Mouse (Mus musculus) left cerebral cortex, postnatal 4 days (tissue): ENCODE measurements around the gene Jmjd4. TPM values are rescaled to one million over a fixed set of nuclear protein-coding genes. Genes with fewer than 3 reads are reported as not detected.

Experiments used
- DNase-seq: peaks from one replicate; pipeline ENCODE4 v3.0.0-alpha.2; 2022
- intact Hi-C: fragments of 180-260 bp; cut with DNase I; formaldehyde crosslinking; loops from one replicate; pipeline ENCODE4 v1.15.1; 2025
- total RNA-seq, 2 experiments: library from RNA; stranded (reverse); gene quantifications; 2 replicates each; pipeline ENCODE4 v1.2.3; 2021

The Jmjd4 gene
- total RNA-seq = 10 to 100 TPM; 27.4 to 29.6 TPM

DNA sequence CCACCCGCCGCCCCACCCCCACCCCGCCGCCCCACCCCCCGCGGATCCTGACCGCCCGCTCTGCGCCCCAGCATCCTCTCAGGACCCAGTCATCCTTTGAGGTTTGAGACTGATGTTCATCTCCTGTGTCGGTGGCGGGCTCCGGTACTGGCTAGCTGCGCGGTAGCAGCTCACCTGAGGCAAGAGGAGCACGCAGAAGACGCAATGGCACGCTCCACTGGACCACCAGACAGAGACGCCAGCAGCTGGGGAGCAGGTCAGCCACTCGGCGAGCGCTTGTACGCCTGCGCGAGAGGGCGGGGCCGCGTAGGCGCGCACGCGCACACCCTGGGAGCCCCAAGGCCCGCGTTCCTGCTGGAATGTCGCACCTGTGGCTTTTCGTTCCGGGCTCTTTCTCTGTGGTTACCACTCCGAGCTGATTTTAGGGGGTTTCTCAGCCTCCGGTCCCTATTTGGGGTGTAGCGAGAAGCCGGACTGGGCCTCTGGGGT, at the start of gene Jmjd4:
TSS of gene Jmjd4 (plus strand) at position 305 of the 489 bp plus-strand sequence.
- DNase-seq = peak; percentile 93

DNA sequence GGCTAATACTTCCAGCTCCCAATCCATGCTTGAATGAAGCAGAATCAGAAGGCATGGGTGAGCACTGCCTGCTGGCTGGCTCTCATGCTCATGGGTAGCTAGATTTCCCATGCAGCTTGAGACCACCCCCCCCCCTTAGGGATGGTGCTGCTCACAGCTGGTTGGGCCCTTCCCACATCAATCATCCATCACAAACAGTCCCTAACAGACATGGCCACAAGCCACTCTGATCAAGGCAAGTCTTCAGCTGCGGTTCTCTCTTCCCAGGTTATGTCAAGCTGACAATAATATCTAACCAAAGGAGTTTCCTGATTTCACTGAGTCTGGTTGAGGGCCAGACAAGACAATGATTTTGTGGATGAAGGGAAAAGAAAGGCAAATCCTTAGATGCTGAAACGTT, 49.0 kb upstream of the Jmjd4 start:
- DNase-seq = no peak
- intact Hi-C loops = no loop called here

More for the DNA sequence above, at the start of gene Jmjd4:
- intact Hi-C loops = no loop called here

DNA sequence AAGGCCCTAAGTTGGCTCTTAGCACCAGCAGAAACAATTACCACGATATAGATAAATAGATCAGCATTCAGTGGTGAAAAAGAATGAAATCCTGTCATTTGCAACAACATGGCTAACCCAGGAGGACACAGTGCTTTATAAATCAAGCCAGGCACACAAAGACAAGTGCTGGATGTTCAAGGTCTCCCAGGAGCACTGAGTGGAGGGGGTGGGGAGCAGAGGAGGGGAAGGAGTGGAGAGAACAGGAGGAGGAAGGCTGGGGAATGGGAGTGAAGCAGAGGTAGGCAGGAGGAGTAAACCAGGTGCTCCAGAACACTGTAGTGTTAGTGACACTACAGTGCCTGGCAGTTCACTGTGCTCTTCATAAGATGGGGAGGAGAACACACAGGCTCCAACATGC, 44.1 kb upstream of the Jmjd4 start:
- intact Hi-C loops = no loop called here
- no peak for DNase-seq

DNA sequence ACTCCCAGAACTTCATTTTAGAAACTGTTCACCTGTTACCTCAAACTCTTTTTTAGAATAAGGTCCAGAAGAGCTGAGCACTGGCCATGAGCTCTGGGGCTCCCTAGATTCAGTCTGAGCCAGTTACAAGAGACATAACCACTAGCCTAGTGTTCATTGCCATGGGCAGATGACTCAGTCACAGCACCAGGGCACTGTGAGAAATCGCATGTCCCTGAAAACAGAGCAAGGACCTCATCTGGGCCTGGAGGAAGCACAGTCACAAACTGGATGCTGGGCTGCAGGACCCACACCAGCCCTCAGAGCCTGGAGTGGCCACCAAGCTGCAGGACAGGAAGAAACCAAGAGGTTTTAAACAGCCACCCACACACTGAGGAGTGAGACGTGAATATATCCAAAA, 39.0 kb upstream of the Jmjd4 start:
- DNase-seq = no peak
- intact Hi-C loops = no loop called here

DNA sequence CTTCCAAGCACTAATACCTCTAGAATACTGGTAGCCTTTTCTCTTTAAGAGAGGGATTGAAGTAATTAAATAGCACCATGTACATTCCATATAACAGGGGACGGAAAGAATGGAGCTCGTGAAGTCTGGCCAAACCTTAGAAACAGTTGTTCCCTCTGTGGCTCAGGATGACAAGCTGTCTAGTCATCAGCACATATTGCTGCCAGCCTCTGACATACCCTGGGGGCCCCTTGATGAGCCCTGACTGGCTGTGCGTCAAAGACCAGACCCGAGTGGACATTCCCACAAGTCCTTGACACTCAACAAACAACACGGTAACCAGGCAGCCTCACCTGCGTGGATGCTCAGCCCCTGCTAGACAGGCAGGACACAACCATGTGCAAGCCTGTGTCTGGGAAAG, 37.8 kb upstream of the Jmjd4 start:
- intact Hi-C loops = no loop called here
- no peak for DNase-seq

DNA sequence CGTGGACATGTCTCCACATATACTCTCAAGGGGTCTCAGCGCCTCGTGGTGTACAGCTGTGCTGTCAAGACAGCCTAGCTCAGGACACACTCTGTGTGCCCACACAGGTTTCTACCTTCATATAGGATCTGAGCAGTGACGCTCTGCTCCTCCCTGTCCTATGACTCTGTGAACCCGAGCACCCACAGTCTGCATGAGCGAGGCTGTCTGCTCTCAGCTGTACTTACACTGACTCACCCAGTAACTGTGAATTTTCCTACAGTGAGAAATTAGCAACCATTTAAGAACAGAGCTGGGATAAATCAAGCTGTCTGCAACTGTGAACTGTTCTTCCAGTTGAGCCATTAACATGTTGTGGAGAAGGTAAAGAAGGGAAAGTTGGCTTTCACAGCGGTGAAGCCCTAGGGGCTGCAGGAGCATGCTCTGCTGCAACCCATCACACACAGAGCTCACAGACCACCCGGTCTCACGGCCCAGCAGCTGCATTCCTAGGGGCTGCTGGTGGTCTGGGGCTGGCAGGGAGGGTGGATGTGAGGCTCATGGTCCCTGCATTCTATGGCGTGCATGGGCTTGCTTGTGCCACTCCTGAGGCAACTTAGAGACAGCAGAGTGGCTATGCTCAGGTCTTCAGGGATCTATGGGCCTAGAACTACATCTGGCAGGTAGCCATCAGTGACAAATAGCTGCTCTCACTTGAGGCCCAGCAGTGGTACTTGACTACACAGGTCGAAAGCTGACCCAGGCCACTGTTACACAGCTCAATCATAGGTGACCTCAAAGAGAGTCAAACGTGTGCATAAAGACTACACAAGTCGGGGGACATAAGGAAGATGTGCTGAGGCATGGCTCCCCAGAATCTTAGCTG, 36.6 kb upstream of the Jmjd4 start:
- DNase-seq = no peak
- intact Hi-C loops = no loop called here

DNA sequence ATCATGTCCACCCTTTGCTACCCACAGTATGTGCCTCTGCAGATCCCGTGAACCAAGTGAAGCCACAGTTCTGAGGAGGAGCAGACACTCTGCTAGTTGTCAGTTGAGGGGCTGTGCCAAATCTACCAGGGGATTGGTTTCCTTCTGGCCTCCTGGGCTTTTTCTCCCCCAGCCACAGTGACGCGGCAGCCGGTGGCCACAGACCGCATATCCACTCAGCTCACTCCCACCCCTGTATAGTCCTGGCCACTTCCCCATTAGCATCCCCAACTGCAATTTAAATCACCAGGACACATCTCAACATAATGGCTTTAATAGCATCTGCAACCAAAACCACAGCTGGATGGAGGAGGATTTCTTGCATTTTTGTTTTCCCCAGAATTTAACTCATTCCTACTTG, 31.1 kb upstream of the Jmjd4 start:
- no peak for DNase-seq
- intact Hi-C loops = no loop called here

DNA sequence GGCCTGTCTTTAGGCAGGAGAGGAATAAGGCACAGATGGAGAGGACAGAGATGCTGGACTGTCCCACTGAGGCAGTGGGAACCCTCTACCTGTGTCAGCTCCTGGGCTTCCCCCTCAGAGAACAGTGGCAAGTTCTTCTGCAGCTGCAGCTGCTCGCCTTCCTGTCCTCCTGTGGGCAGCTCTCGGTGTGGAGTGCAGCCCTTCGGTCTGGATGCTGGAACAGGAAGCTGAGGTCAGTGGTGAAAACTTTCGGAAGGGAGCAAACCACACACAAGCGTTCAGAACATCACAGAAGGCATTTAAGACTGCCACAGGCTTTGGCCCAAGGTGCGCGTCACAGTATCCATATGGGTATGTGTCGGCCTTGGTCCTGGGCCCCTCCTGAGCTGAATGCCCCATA, 28.4 kb upstream of the Jmjd4 start:
- DNase-seq = no peak
- intact Hi-C loops = no loop called here

DNA sequence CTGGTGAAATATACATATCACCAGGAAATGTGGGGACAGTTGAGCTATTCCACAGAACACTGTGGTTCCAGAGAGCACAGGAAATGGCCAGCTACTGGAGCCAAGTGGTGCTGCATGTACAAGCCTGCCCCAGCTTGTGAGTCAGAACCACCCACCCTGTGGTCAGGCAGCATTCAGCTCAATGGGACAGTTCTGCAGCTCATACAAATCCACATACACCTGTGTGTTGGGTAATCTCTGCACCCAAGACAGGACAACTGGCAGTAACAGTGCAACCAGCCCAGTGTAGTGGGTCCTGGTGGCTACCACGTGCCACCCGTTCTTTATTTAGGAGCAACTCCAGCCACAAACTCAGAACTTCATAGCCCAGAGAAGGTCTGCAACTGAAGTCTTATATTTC, 27.9 kb upstream of the Jmjd4 start:
- DNase-seq = no peak
- intact Hi-C loops = no loop called here

DNA sequence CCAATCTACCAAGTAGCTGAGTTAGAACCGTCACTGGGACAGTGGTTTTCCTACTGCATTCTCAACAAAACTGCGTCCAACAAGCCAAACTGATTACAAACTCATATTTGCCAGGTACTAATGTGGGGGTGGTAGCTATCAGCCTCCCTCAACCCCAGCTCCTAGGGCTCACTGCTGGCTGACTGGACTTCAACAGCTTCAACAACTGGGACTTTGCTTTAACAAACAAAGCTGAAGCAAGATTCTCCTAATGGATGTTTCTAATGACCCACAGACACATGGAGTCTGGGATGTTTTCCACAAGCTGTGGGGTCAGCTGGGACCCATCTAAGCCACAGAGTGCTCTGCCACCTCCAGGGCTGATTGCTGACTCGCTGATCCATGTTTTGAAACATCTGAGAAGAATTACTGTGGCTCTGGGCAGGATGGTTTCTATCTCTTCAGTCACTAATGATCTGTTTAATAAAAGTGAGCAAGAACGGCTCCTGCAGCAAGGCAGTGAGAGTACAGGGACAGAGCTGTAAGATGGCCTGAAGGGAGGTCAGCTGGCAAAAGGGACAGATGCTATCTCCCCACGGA, 26.7 kb upstream of the Jmjd4 start:
- DNase-seq = no peak
- intact Hi-C loops = no loop called here

DNA sequence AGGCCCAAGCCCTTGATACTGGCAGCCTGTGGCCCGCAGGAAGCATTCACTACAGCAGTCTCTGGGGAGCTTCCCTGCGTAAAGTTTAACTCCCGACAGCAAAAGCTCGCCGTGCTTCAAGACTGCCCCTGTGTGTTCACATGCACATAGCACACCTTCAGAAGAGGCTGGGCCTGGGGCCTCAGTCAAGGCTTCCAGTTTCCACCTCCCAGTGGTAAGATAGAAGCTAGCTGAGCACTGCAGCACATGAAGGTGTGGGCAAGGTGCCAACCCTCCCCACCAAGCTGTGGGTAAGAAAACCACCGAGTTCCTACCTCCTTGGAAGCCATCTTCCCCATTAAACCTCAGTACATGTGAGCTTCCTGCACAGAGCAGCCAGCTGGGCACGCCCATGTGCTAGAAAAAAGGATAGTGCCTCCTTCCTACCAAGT, 24.2 kb upstream of the Jmjd4 start:
- no peak for DNase-seq
- intact Hi-C loops = no loop called here

DNA sequence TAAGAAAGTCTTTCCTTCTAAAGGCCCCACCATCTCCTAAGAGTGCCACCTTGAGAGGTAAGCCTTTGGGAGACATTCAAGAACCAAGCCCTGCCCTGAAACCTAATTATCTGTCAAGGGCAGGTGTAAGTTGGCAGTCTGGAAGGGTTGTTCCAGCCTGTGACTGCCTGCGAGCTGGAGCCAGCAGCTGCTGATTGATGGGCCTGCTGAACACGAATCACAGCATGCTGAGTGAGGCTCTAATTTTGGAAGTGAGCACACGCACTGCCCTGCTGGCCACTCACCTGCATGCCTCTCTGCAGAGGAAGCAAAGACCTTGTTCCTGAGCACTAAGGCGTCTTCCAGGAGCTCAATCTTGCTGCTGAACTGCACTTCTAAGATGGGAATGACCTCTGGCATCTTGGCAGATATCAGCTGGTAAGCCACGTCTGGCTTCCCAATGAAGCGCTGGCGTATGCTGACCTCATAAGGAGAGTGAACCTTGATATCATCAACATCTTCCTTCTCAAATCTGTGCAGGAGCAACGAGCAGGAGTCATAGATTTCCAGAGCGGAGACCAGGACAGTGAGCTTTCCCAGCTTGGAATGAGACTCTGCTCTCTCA, 21.7 kb upstream of the Jmjd4 start:
- intact Hi-C loops = no loop called here

DNA sequence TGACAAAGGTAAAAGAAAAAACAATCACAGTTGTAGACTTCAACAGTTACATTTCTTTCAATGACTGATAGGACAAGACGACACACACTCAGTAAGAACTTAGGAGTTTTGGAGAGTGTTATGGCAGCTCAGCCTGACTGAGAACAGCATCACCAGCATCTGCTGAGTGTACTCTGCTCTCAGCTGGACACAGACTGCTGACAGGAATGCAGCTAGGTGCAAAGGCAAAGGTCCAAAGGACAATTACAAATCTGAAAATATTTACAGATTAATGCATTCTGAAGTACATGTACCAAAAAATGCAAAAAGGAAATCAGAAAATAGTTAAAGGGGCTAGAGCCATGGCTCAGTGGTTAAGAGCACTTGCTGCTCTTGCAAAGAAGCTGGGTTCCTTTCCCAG, 19.9 kb upstream of the Jmjd4 start:
- no peak for DNase-seq
- intact Hi-C loops = no loop called here

More for the DNA sequence above, 21.7 kb upstream of the Jmjd4 start:
- DNase-seq = no peak

DNA sequence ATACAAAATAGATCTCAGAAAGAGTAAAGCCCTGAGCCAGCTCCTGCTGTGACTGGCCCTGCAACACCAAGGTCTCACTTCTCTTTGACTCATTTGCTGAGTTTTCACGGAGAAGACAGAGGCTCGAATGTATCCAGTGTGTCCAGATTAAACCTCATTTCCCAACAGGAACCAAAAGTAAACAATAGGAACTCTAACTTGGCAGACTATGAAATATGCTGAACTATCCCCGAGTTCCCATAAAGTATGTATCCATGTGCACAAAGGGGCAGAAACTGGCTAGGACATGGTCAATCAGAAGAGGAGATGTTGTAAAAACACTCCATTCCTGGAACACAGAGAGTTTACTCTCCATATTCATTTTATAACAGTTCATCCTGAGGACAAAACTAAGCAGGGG, 17.6 kb upstream of the Jmjd4 start:
- intact Hi-C loops = no loop called here
- no peak for DNase-seq

DNA sequence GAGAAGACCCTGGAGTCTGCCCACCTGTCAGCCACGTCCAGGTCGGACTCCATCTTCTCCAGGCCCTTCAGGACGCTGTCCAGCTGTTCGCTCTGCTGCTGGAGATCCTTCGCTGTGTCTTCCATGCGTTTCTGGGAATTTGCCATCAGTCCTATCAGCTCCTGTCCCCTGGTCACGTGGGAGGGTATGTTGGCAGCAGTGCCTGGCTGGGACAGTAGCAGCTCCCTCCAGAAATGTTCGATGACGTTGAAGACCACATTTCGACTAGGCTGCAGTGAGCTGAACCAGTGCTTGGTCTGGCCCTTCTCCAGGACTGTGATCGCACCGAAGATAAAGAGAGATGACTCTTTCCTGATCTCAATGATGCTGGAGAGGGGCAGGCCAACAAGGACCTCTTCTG, 11.9 kb upstream of the Jmjd4 start:
- no peak for DNase-seq
- intact Hi-C loops = no loop called here

DNA sequence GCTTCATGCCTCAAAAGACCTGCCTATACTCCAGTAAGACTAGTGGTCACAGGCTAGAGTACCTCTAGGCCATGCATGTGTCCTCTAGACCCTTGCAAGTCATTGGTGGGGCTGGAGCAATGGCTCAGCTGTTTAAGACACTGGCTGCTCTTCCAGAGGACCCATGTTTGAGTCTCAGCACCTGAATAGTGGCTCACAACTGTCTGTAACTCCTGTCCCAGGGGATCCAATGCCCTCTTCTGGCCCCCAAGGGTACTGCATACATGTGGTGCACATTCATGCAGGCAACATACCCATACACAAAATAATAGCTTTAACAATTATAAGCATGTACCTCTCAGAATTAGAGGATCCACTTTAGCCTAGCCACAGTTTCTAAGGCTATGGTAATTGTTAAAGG, 6.7 kb upstream of the Jmjd4 start:
- no peak for DNase-seq
- intact Hi-C loops = no loop called here

DNA sequence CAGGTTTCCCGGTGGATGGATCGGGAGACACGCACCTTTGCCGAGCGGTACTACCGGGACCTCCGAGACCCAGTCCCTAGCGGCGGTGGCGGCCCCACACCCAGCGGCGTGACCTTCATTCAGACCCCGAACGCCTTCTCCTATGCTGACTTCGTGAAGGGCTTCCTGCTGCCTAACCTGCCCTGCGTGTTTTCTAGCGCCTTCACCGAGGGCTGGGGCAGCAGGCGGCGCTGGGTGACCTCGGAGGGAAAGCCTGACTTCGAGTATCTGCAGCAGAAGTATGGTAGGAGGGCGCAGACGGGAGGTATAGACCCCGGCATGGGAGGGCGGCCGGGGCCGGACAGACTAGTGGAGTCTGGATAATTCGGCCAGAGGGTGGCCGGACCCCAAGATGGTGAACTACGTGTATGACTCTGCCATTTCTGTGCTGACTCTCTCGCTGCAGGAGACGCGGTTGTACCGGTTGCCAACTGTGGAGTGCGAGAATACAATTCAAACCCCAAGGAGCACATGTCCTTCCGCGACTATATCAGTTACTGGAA, 456 bp downstream of the Jmjd4 start:
- peak; percentile 35 for DNase-seq

DNA sequence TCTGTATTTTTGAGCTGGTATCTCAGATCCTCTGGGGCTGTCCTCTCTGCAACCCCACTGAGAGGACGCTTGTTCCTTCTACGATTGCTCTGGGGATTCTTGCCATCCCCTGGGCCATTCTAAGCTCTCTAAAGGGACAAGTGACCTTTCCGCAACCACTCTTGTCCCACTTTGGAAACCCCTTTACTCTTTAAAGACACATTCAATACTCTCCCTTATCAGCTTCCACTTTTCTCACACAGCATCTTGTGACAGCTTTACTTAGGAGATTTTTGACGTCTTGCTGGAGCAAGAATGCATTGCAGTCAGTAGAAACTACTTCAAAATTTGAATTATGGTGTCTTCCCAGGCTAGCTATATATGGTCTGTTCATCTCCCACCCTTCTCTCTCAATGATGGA, 1.2 kb downstream of the Jmjd4 start, which contains the start of gene Snap47:
TSS of gene Snap47 (minus strand) at position 101 of the 400 bp plus-strand sequence.
- DNase-seq = no peak
- intact Hi-C loops = no loop called here

More for the DNA sequence above, 456 bp downstream of the Jmjd4 start:
- intact Hi-C loops = no loop called here

DNA sequence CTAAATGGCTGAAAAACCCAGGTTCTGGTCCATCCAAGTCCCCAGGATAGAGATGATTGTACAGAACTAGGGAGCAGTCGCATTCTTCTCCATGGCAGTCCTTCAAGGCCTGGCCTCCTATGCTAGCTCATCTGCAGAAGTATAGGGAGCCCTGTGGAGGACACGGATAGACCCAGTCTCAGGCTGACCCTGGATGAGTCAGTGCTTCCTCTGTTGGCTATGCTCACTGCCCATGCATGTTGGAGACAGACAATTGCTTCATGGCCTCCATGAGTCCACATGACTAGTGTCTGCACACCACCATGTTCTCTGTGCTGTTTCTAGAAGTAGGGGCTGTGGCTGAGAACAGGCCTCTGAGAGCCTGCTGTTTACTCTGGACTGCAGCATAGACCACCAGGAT, 6.5 kb downstream of the Jmjd4 start:
- intact Hi-C loops = no loop called here
- no peak for DNase-seq

DNA sequence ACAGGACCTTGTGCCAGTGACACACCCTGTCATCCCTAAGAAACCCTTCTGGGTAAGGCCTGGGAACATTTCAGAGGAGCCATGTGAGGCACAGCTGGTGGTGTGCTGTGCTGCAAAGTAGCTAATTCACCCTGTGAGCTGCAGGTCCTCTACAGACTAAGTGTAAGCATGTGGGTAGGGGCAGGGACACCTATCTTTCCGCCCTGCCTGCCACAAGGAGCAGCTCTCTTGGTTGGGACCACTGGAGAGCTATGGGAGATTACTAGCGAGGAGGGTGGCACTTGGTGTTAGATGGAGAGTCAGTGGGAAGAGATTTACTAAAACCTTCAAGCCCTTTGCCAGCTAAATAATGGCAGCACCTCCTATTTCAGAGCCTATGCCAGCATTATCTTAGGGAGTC, 7.0 kb downstream of the Jmjd4 start:
- DNase-seq = no peak
- intact Hi-C loops = no loop called here

DNA sequence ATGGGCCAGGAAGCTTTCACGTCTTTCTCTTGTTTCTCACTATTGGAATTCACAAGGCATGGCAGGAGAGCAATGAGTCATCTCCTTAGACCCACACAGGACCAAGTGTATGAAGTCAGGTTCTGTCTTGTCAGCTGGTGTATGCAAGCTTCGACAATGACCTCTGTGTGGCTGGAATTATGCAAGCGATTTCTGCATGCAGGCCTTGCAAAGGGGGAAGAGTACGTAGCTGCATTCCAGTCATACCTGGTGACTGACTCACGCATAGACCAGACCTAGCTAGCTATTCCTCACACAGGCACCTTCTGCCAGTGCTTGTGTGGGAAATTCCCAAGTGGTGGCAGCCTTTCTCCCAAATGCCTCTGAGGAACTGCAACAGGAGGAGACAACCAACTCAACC, 9.1 kb downstream of the Jmjd4 start:
- DNase-seq = no peak
- intact Hi-C loops = no loop called here

DNA sequence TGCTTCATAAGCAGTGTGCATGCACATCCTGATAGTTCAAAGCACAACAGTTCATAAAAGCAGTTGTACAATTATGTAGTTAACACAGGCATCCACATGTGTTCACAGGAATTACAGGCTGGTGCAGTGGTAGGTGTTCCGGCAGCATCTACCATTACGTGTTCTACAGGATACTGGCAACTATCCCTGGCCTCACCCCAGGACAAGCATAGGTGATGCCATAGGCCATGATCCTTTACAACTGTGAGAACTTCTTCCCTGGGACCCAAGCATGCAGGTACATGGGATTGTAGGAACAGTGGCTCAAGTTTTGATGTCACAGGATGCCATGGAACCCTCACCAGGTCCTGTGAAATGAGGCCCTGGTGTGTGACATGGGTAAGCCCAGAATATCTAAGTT, 10.6 kb downstream of the Jmjd4 start:
- intact Hi-C loops = no loop called here
- DNase-seq = no peak
